Mouse (Mus musculus) hindbrain, embryonic 15.5 days (tissue): ENCODE data around the gene Stx19. TPM values are rescaled to one million over a fixed set of nuclear protein-coding genes. Genes with fewer than 3 reads are reported as not detected.
A peak's percentile ranks its signal among the peaks of the same experiment; 100 is the strongest.

Source experiments
- ATAC-seq: fragments of 200-750 bp; cut with Nextera tagmentation; 2 replicates; pipeline ENCODE4 v1.8.0; 2017; ENCODE audit warnings: low read depth, moderate number of reproducible peaks, moderate TSS enrichment; ENCODE audit not compliant: low FRiP score
- H3K27ac ChIP-seq: fragments of 300-500 bp; sonication (generic); replicated peaks from 2 replicates; pipeline ENCODE4 v1.5.1; 2015; ENCODE audit warnings: mild to moderate bottlenecking, inconsistent platforms
- H3K27me3 ChIP-seq: fragments of 300-500 bp; sonication (generic); 2 replicates; pipeline ENCODE4 v1.6.1; 2015; ENCODE audit warnings: control low read depth, inconsistent platforms
- H3K36me3 ChIP-seq: fragments of 300-500 bp; sonication (generic); 2 replicates; pipeline ENCODE4 v1.6.1; 2015; ENCODE audit warnings: control low read depth, inconsistent platforms
- H3K4me1 ChIP-seq: fragments of 300-500 bp; sonication (generic); replicated peaks from 2 replicates; pipeline ENCODE4 v1.6.1; 2015; ENCODE audit warnings: control low read depth, inconsistent platforms
- H3K4me2 ChIP-seq: fragments of 300-500 bp; sonication (generic); 2 replicates; pipeline ENCODE4 v1.6.1; 2015; ENCODE audit warnings: moderate library complexity, mild to moderate bottlenecking, inconsistent platforms
- H3K4me3 ChIP-seq: fragments of 300-500 bp; sonication (generic); 2 replicates; pipeline ENCODE4 v1.5.1; 2015; ENCODE audit warnings: mild to moderate bottlenecking, inconsistent platforms
- H3K9ac ChIP-seq: fragments of 300-500 bp; sonication (generic); 2 replicates; pipeline ENCODE4 v1.6.1; 2015; ENCODE audit warnings: inconsistent platforms
- H3K9me3 ChIP-seq: fragments of 300-500 bp; sonication (generic); 2 replicates; pipeline ENCODE4 v1.6.1; 2016; ENCODE audit warnings: control low read depth, inconsistent platforms
- WGBS: fragments of 180-500 bp; shearing (Covaris S2); methylation state at CpG from one replicate; pipeline ENCODE4 v1.1.7; 2015; 5-methylcytosine and 5-hydroxymethylcytosine counted together
- polyA plus RNA-seq: library from polyadenylated mRNA; unstranded; fragments of >200 nt; fragmentation: Nextera tagmentation; extraction: Ambion mirVana; gene quantifications from 2 replicates; pipeline ENCODE4 v1.2.1, GENCODE M21; 2015

Stx19 gene
- 0.43 and 0.57 TPM in 2 replicates for polyA plus RNA-seq

DNA sequence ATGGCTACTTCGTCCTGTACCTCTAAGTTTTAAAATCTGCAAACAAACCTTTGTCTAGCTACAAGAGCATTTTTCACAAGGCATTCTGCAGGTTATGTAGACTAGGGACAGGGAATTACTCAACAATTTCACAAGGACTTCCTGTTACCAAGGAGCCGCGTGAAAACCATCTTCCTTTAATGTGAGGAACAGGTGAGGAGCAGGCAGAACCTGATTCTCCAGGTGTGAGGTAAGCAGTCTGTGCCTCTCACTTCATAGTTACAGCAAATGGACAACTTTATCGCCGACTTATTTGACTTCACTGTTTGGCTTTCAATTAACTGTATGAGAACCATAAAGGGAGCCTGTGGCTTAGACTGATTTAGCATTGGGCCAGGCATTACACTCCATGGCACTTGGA, at the start of gene Stx19:
TSS of gene Stx19 (plus strand) at position 186 of the 400 bp plus-strand sequence.
- Histone ChIP-seq H3K36me3 (no peaks in the 10 kb centered on the region), H3K4me2 (no peak within 1 kb of the TSS), H3K27ac (no peak within 1 kb of the TSS), H3K27me3 (no peaks in the 10 kb centered on the region), H3K9me3 (no peaks in the 10 kb centered on the region), H3K4me3 (no peak within 1 kb of the TSS), H3K4me1 (no peaks in the 10 kb centered on the region), H3K9ac (no peak within 1 kb of the TSS)
- WGBS, result 83% methylated on average over 5 of the region's 5 CpGs
- no peak for ATAC-seq

DNA sequence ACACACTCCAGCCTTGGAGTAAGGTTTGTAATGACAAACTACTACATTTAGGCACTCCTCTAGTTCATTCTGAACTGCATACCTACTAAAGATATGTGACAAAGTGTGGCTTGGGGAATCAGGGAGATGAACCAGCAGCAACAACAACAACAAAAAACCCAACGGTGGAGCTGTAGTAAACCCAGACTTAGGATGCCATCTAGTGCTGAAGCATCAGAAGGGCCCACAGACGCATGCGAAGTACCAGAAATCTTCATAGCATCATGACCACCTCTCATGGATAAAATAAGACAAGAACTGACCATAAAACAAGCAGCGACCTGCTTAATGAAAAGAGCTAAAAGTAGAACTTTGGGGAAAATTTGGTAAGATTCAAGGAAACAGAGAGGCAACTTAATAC, 41.0 kb upstream of the Stx19 start:
- H3K36me3 ChIP-seq, result 0 out of 2 replicates have a peak, but pooled peaks cover 6% of the 10 kb centered on the region
- no peaks in the 10 kb centered on the region for H3K27me3 ChIP-seq
- H3K9ac ChIP-seq, result no peak overlapping the region
- no peak overlapping the region for H3K4me3 ChIP-seq
- no peak overlapping the region for H3K27ac ChIP-seq
- no peaks in the 10 kb centered on the region for H3K9me3 ChIP-seq
- WGBS, result 82% methylated on average over 4 of the region's 4 CpGs
- H3K4me2 ChIP-seq, result no peak overlapping the region
- ATAC-seq, result no peak
- H3K4me1 ChIP-seq, result no peaks in the 10 kb centered on the region

- H3K9ac ChIP-seq, result no peak overlapping the region
- no peaks in the 10 kb centered on the region for H3K4me1 ChIP-seq
- H3K9me3 ChIP-seq, result no peaks in the 10 kb centered on the region
- H3K27me3 ChIP-seq, result no peaks in the 10 kb centered on the region
- H3K4me2 ChIP-seq, result no peak overlapping the region
- H3K27ac ChIP-seq, result no peak overlapping the region
- H3K36me3 ChIP-seq, result no peaks in the 10 kb centered on the region
- H3K4me3 ChIP-seq, result no peak overlapping the region
- 84% methylated on average over 11 of the region's 11 CpGs for WGBS
- no peak for ATAC-seq
Measured at GRCm38 (mm10) chr16:62776034-62776433, 38.4 kb upstream of the Stx19 start.

DNA sequence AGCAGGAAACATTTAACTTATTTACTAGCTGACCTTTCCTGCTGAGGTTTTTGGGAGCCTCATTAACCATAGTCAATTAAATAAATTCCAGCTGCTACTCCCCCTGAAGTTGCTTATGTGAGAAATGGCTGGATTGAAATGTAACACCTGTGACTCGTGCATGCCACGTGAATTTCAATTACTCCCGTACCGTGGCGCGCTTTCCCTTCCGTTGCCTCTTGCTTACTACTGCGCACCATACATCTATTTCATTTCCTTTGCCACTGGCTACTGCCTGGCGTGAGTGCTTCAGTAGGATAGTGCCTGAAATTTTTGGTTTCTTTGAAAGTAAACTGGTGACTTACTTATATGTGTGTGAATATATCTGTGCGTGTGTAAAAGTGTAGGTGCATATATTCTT, 36.2 kb upstream of the Stx19 start:
- no peaks in the 10 kb centered on the region for H3K36me3 ChIP-seq
- H3K9me3 ChIP-seq, result no peaks in the 10 kb centered on the region
- H3K27me3 ChIP-seq, result no peaks in the 10 kb centered on the region
- H3K4me2 ChIP-seq, result no peak overlapping the region
- no peak overlapping the region for H3K27ac ChIP-seq
- H3K9ac ChIP-seq, result no peak overlapping the region
- no peaks in the 10 kb centered on the region for H3K4me1 ChIP-seq
- 63% methylated on average over 10 of the region's 10 CpGs for WGBS
- H3K4me3 ChIP-seq, result no peak overlapping the region
- no peak for ATAC-seq

DNA sequence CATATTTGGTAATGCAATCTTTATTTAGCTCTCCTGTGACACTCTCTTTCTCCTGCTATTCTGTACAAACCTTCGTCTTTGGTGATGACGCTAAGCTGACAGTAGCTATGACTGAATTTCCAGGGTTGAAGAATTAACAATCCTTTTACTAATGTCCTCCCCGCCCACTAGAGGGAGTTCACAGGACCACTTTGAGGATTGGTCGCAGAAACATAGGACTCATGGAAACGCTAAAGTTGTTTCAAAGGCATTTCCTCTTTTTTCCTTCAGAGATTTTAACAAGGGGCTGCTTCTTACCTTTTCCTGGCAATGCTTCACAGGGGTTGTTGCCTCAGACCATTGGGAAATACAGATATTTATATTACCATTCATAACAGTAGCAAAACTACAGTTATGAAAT, 32.2 kb upstream of the Stx19 start:
- Histone ChIP-seq H3K4me2 (no peak overlapping the region), H3K4me1 (peaks cover 26% of the 10 kb centered on the region), H3K27me3 (no peaks in the 10 kb centered on the region), H3K9me3 (no peaks in the 10 kb centered on the region), H3K9ac (no peak overlapping the region), H3K27ac (no peak overlapping the region), H3K36me3 (no peaks in the 10 kb centered on the region), H3K4me3 (no peak overlapping the region)
- no peak for ATAC-seq
- 63% methylated on average over 5 of the region's 5 CpGs for WGBS

- H3K27me3 ChIP-seq, result no peaks in the 10 kb centered on the region
- peak within 1 kb of the TSS; percentile 82 for H3K4me2 ChIP-seq
- peaks cover 30% of the 10 kb centered on the region for H3K4me1 ChIP-seq
- WGBS, result 1% methylated on average over 41 of the region's 41 CpGs
- H3K4me3 ChIP-seq, result peak within 1 kb of the TSS; percentile 78
- H3K9ac ChIP-seq, result peak within 1 kb of the TSS; percentile 75
- peak within 1 kb of the TSS; percentile 91 for H3K27ac ChIP-seq
- no peaks in the 10 kb centered on the region for H3K36me3 ChIP-seq
- ATAC-seq, result peak; percentile 99
- no peaks in the 10 kb centered on the region for H3K9me3 ChIP-seq
Measured at GRCm38 (mm10) chr16:62786621-62787331, 27.7 kb upstream of the Stx19 start, which contains the start of gene Nsun3. Nsun3 (minus strand) TSS chr16:62786818.

- Histone ChIP-seq H3K9me3 (no peaks in the 10 kb centered on the region), H3K27me3 (no peaks in the 10 kb centered on the region), H3K4me2 (no peak overlapping the region), H3K9ac (no peak overlapping the region), H3K4me3 (no peak overlapping the region), H3K27ac (no peak overlapping the region), H3K4me1 (no peaks in the 10 kb centered on the region), H3K36me3 (peaks cover 13% of the 10 kb centered on the region; the same call in 1 of the 2 replicates)
- 91% methylated on average over 1 of the region's 1 CpGs for WGBS
- ATAC-seq, result no peak
Measured at GRCm38 (mm10) chr16:62796608-62797007, 17.9 kb upstream of the Stx19 start.

DNA sequence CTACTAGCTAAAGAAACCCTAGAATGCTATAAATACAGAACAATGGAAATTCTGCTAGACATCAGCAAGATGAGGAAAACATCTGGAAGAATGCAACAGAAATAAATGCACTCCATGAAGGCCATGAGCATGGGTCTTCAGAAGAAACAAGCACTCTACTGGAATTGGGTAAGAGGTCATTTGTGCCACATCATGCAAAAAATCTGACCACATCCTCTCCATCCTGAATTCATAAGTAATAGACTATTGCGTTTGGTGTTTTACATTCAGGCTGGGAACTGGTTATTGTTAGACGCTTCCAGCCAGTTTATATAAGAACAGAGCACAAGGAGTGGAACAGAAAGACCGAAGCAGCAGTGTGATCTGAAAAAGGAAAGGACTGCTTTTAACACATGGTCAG, 15.7 kb upstream of the Stx19 start:
- 97% methylated on average over 3 of the region's 3 CpGs for WGBS

GRCm38 (mm10) chr16:62799426-62799825, 15.1 kb upstream of the Stx19 start:
- Histone ChIP-seq H3K4me1 (no peaks in the 10 kb centered on the region), H3K27me3 (no peaks in the 10 kb centered on the region), H3K36me3 (peaks cover 18% of the 10 kb centered on the region), H3K9ac (no peak overlapping the region), H3K4me2 (no peak overlapping the region), H3K27ac (no peak overlapping the region), H3K9me3 (no peaks in the 10 kb centered on the region), H3K4me3 (no peak overlapping the region)
- ATAC-seq, result no peak
- 96% methylated on average over 4 of the region's 4 CpGs for WGBS

More for the DNA sequence above, 15.7 kb upstream of the Stx19 start:
- H3K4me2 ChIP-seq, result no peak overlapping the region
- no peak overlapping the region for H3K27ac ChIP-seq
- no peaks in the 10 kb centered on the region for H3K27me3 ChIP-seq
- H3K36me3 ChIP-seq, result peaks cover 15% of the 10 kb centered on the region
- no peak for ATAC-seq
- no peaks in the 10 kb centered on the region for H3K9me3 ChIP-seq
- H3K4me1 ChIP-seq, result no peaks in the 10 kb centered on the region
- H3K4me3 ChIP-seq, result no peak overlapping the region
- no peak overlapping the region for H3K9ac ChIP-seq

DNA sequence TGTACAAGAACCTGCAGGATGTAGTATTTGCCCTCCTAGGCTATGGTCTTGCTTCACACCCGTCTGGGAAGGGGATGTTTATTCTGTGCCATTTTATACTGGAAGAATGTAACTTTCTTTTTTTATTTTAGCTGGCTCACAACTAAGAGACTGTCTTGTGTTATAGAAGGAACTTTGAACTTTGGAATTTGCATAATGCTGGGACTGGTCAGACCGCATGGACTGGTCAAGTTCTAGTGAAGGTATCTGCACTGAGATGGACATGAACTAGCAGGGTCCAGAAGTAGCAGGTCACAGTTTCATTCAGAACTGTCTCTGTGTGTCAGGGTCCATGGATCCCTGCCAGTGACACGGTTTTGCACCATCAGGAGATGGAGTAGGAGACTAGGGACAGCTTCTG, 14.6 kb upstream of the Stx19 start:
- H3K9me3 ChIP-seq, result no peaks in the 10 kb centered on the region
- H3K27ac ChIP-seq, result no peak overlapping the region
- no peaks in the 10 kb centered on the region for H3K4me1 ChIP-seq
- ATAC-seq, result no peak
- H3K9ac ChIP-seq, result no peak overlapping the region
- no peak overlapping the region for H3K4me2 ChIP-seq
- no peaks in the 10 kb centered on the region for H3K27me3 ChIP-seq
- peaks cover 22% of the 10 kb centered on the region for H3K36me3 ChIP-seq
- 92% methylated on average over 3 of the region's 3 CpGs for WGBS
- H3K4me3 ChIP-seq, result no peak overlapping the region

DNA sequence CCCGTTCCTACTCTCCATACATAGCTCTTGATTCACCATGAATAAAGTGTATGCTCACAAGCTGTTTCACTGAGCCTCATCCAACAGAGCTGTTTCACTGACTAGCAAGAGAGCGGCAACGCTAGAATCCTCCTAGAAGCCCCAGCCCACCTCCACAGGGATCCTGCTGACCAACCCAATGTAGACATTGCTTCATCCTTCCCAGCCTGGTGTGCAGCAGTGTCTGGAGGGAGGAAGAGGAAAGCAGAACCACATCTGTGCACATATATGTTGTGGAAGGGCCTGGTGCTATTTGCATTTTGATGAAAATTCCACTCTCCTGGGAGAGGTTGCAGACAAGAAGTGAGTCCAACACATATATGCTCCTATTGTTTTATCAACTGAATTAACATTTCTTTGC, 9.9 kb upstream of the Stx19 start:
- Histone ChIP-seq H3K4me2 (no peak overlapping the region), H3K4me1 (peaks cover 7% of the 10 kb centered on the region; the same call in 1 of the 2 replicates), H3K27me3 (no peaks in the 10 kb centered on the region), H3K9me3 (no peaks in the 10 kb centered on the region), H3K4me3 (no peak overlapping the region), H3K9ac (no peak overlapping the region), H3K27ac (no peak overlapping the region), H3K36me3 (peaks cover 20% of the 10 kb centered on the region)
- 95% methylated on average over 3 of the region's 3 CpGs for WGBS
- ATAC-seq, result no peak

DNA sequence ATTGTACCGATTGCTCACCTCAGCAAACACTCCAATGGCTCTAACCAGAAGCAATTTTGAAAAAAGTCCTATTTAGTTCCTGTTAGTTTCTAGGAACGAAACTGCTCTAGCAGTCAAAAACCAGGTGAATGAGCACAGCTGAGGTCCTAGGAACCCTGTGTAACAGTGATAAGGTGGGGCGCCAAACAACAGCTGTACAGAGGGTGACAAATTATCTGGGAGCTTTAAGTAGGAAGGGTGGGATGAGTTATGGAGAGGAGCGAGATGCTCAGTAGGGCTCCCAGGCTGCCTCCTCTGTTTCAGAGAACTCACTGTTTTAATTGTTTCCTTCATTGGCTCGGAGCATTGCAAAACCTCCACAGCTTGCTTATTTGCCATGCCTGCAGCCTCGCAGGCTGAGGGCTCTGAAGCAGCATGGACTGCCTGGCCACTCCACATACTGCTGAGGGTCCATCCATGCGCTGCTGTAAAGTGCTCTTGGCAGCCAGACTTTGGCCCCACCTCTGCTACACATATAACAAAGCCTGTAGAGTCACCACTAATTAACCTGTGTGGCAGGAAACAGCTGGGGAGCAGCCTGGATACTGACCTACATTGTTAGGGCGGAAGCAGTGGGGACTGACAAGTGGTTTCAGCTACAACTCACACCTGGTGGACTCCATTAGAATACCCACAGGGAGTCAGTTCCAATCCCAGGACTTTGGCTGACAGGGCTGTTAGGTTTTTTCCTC, 7.1 kb upstream of the Stx19 start:
- Histone ChIP-seq H3K27ac (no peak overlapping the region), H3K4me3 (no peak overlapping the region), H3K4me1 (peaks cover 7% of the 10 kb centered on the region; the same call in 1 of the 2 replicates), H3K4me2 (no peak overlapping the region), H3K9me3 (no peaks in the 10 kb centered on the region), H3K27me3 (no peaks in the 10 kb centered on the region), H3K9ac (no peak overlapping the region), H3K36me3 (peaks cover 14% of the 10 kb centered on the region)
- 64% methylated on average over 8 of the region's 8 CpGs for WGBS
- no peak for ATAC-seq
